Mouse (Mus musculus) right cerebral cortex, postnatal 4 days (tissue): ENCODE measurements around the gene Socs5.

Experiments used
- DNase-seq: peaks from one replicate; pipeline ENCODE4 v3.0.0-alpha.2; 2022

Socs5 gene

DNA sequence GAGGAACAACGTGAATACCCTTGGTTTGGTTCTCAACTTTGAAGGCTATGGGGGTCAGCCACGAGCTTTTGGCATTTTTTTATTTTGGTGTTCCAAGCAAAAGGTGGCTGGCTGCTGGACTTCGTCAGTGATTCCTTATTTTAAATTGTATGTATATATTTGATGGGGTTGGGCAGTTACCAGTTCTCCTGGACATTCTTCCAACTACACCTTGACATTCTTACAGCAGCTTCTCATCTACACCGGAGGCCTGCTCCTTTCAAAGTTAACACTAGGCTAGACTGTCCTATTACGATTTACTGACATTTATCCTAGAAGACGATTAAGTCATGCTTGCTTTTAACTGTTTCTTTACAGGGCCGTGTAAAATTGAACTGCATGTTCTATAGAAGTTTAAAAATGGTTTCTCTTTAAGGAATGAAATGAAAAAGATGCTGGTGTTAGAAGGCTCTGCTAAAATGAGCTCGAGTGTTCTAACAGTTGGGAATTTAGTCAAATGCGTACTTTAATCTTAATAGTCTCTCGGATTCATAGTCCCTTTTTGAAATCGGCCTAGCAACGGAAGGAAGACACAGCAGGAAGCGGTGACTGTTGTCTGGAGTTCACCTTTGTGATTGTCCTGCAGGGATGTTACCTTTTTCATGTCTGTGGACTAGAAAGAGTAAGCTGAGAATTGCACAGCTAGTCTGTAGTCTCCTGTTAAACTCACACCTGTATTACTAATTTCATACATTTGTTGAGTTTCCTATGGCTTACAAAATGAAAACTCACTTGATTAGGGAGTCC is 1.2 kb downstream of the Socs5 start:
- no peak for DNase-seq

DNA sequence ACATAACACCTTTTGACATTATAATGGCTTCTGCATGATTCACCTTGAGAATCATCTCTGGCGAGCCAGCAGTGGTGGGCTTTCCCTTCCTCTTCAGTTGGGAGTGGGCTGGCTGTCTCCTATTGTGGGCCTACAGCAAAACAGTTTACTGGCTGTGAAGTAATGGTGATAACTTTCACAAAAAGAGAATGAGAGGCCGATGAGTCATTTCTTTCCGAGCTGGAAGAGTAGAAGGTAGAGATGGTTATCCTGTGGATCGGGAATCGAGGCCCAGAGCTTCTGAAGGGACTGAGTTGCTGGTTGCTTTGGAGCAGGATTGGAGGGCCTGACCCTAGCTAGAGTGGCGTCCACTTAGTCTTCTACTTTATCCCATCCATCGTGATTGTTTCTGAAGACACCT is 2.0 kb downstream of the Socs5 start:
- DNase-seq = no peak

DNA sequence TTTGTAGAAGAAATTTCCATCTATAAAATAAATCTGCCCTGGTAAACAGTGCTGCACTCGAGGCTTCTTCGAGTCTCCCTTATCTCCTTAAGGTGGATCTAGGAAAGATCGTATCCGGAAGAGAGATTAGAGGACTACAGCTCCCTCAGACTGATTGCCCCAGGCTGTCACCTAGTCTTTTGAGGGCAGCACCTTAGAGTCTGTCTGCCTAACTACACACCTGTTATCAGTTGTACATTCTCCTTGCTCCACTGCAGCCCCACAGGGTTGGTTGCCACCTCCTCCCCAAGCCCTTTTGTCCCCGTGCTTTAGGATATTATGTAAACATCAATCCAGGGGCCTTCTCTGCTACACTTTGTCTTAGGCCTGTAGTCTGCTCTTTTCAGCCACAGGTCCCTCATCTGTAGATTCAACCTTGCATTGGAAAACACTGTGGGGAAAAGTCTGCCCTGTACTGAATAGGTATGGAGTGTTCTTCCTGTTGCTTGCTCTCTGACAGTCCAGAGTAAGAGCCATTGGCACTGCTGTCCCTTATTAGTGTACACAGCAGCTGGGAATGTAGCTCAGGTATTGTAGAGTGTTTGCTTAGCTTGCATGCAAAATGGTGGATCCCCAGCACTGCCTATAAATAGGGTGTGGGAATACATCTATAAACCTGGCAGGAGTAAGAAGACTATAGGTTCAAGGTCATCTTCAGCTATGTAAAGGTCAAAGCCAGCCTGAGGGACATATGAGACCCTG is 5.5 kb downstream of the Socs5 start:
- DNase-seq = no peak

DNA sequence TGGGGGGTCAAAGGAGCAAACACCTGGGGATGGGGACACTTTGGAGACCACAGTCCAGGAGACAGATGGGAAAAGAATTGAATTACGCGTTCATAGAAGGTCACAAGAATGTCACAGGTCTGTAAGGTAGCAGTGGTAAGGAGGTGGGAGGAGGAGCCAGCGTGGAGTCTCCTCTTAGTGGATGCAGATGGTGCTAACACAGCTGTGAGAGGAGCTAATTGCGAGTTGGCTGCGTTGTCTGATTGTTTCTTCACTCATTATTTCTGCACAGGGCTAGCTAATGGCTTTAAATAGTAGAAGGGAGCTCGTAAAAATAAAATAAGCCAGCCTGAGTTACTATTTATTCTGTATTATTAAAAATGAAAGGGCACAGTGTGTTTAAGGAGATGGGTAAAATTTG is 8.1 kb downstream of the Socs5 start:
- DNase-seq = no peak

DNA sequence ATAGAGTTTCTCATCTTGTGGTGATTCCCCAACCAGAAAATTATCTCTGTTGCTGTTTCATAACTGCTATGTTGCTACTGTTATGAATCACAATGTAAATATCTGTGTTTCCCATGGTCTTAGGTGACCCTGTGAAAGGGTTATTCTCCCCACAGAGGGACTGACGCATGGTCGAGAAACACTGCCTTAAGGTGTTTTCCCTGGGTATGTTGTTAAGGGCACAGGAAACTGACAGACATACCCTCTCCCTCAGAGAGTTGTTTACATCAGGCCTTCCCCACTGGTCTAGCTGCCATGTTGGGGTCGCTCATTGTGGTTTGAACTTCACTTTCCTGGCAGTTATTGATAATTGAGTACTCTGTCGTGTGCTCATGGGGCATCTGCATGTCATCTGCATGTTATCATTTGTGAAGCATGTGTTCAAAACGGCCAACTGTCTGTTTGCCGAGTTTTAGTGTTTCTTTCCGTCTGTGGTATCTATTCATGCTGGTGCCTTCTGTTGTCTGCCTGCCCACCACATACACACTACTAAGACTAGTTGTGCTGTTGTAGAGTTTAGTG is 11.6 kb downstream of the Socs5 start:
- no peak for DNase-seq

DNA sequence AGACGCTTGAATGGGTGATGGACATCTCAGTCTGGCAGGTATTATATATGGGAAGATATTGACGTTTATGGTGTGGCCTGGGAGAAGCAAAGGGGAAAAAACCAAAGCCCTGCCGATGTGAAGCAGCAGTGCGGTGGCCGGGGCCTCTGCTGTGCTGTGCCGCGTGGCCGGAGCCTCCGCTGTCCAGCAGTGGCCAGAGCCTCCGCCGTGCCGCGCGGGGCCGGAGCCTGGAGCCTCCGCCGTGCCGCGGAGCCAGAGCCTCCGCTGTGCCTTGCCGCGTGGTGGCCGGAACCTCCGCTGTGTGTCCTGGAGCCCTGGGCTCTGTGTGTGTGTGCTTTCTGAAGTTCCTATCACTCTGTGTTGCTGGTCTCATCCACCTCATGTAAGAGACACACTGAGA is 17.9 kb downstream of the Socs5 start:
- no peak for DNase-seq

DNA sequence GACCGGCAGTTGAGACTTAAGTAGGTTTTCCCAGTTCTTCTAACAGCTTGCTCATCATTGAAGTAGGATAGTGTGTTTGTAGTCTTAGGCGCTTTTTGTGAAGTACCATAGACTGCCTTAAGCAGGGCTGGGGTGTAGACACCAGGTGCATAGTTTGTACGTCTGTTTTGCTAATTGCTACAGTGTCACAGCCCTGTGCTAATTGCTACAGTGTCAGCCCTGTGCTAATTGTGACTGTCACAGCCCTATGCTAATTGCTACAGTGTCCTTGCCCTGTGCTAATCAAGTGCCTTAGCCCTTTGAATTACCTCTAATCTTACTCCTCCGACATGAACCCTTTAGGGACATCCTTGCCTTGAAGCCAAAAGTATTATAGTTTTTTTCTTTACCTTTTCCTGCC is 24.8 kb downstream of the Socs5 start:
- DNase-seq = no peak

DNA sequence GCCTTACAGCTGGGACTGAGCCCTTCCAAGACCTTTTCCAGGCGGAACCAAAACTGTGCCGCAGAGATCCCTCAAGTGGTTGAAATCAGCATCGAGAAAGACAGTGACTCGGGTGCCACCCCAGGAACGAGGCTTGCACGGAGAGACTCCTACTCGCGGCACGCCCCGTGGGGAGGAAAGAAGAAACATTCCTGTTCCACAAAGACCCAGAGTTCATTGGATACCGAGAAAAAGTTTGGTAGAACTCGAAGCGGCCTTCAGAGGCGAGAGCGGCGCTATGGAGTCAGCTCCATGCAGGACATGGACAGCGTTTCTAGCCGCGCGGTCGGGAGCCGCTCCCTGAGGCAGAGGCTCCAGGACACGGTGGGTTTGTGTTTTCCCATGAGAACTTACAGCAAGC is 26.3 kb downstream of the Socs5 start:
- no peak for DNase-seq

DNA sequence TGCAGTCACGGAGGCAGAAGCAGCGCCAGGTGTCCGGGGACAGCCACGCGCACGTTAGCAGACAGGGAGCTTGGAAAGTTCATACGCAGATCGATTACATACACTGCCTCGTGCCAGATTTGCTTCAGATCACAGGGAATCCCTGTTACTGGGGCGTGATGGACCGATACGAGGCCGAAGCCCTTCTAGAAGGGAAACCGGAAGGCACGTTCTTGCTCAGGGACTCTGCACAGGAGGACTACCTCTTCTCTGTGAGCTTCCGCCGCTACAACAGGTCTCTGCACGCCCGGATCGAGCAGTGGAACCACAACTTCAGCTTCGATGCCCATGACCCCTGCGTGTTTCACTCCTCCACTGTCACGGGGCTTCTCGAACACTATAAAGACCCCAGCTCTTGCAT is 27.2 kb downstream of the Socs5 start:
- no peak for DNase-seq

DNA sequence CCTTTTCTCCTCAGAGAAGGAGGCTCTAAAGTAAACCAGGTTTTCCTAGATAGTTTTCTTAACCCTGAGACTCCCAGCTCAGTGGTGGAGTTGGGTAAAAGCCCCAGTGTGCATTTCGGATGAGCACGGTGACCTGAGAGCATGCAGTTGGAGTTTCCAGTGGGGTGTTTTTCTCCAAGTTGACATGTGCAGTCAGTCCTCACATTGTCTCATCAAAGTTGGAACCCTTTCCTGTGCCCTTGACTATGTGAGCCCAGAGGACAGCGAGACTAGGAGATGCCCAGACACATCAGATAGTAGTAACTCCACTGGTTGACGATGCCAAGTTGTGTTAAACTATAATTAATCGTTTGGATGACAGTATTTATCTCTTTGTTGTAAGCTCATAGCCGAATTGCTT is 28.3 kb downstream of the Socs5 start:
- no peak for DNase-seq

DNA sequence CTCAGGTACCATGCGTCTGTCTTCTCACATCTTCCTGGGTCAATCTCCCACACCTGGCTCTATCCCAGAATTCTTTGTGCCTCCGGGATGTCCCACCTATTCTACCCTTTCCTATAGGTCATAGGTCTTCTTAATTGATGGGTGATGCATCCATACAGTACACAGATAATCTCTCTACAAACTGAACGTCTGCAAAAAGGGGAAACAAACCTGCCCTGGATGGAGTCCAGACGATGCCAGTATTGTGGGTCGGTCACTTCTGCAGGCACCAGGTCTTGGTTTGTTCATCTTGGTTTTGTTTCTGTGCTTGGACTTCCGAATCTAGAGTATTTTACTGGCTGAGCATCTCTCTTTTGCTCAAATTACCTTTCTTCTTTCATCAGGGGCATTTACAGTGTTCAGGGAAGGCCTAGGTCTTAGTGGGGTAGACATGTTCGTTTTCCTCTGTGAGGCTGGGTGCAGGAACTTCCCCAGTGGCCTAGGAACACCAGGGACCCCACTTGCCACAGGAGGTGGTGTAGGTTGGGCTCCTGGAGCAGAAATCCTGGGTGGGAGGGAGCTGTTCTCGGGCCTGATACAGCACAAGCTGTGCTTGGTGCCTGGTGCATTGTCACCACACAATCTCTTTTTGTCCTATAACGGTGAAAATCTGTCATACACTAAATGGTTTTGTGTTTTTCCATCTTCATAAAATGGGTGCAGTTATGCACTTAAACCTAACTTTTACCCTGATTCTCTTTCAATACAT is 33.9 kb downstream of the Socs5 start:
- no peak for DNase-seq

DNA sequence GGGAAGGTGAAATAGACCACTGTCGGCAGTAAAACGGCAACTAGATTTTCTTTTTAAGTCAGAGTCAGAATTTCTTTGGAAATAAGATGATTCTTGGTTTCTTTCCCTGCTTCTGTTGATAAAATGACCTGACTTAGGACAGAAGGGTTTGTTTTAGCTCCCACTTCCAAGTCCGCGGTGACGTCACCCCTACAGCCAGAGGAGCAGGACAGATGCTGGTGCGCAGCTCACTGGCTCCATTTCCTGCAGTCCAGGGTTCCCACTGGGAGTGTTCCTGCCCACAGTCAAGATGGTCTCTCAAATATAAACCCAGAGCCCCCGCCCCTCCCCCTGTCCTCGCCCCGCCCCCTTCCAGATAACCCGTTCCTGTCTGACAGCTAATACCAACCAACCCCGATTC is 34.8 kb downstream of the Socs5 start:
- DNase-seq = no peak

DNA sequence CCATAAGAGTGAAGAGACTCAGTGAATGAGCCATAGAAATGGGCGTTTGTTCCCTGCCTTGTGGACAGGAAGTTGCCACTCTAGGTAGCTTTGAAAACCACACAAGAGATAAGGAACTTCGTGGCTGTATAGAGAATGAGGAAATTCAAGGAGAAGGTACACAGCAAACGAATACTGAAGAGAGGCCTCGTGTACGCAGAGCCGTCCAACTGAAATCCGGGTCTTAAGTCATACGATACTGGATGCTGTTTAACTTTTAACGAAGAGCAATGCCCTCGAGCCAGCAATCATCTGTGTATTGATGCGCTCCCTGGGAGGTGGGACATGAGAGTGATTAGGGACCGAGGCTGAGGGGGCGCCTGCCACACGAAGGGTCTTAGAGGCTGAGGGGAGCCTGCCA is 35.7 kb downstream of the Socs5 start:
- no peak for DNase-seq

DNA sequence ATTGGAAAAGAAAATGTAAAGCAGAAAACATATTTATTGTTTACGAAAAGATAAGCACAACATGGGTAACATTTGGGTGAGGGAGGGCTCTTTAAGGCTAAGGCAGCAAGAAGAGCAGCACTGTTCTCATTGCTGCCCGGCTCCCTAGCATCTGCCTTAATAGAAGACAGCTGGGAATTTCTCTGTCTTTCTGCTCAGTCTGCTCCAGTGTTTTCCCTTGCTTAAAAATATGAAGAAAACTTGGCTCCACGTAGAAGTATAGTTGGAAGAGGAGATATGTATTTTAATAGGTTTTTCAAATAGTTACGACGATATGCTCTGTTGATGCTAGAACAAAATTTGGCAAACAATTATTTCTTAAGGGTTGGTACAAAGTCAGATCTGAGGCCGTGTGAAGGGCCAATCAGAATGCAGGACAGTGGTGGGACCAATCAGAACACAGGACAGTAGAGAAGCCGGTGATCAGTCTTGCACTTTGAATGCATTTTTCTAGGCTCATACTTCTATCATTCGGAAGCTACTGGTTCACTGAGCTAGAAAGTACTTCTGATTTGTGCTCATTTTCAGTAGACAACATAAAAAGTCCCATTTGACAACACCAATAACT is 39.0 kb downstream of the Socs5 start:
- no peak for DNase-seq

DNA sequence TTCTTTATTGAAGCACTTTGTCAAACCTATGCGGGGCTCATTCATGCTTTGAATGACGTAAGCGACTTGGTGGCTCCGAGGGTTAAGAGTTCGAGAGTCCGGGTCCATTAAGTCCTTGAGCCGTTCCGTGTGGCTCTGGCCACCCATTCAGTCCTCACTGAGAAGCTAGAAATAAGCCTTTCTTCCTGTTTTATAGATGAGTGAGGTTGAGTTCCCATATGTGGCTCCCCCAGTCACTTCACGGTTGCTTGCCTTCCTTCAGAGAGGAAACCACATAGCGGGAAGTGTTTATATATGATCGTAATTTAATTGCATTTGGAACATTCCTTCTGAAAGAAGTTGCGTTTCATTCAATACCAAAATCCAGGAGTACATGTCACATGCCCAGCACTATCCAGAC is 42.3 kb downstream of the Socs5 start:
- no peak for DNase-seq

DNA sequence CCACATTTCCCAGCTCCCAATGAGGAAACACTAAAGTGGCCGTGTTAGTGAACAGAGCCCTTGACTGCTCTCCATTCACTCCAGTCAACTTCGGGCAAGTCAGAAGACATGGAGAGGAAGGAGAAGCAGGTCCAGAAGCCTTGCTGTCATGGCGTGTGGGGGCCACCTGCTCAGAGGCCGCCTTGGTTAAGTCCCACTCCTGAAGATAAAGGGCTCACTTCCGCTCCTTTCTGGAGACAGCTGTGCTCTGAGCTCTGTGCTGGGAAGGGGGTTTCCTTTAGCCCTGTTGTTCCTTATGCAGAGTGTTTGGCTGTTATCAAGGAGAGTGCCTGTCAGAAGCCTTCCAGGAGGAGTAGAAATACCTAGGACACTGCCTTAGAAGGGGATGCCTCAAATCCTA is 45.5 kb downstream of the Socs5 start:
- no peak for DNase-seq

DNA sequence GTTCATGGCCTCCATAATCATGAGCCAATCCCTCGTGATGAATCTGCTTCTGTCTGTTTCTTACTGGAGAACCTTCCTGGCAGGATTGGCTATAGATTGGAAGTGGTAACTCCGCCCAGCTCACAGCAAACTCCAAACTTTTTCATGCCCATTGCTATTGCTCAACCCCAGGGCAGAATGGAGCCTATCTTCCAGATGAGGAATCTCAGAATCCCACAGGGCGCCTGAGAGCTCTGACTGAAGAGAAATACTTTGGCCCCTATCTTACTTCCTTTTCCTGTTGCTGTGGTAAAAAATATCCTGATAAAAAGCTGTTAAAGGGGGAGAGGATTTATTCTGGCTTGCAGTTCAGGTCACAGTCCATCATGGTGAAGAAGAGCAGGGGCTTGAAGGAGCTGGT is 48.2 kb downstream of the Socs5 start:
- no peak for DNase-seq

DNA sequence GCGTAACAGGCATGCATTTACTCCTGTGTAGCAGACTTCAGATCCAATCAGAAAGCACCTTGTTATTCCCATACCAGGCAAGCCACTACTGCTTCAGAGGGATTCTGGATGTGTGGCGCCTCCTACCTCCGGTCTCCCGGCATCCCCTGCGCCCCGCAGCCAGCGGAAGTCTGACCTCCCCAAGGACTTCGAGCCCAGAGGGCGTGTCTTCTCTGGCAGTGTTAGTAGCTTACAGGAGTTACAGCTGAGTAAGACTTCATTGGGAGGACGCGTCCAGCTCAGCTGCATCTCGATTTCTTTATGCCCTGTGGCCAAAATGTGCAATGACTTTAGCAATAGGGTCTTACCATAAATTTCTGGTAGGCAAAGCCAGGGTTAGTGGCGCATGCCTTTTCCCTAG is 50.3 kb downstream of the Socs5 start:
- no peak for DNase-seq

DNA sequence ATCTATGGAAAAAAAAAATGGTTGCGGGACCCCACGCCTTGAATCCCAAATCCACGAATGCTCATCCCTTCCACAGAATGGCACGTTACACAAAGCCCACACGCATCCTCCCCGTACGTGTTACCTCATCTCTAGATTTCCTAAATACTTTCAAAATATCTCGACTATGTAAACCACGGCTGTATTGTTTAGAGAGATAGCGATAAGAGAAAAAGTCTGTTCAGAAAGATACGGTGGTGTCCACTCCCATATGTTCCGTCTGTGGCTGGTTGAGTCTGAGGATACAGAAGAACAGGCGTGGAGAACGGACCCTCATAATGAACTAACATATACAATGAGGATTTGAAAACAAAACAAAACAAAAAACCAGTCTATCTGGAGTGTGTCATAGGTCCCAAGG is 51.1 kb downstream of the Socs5 start:
- no peak for DNase-seq

DNA sequence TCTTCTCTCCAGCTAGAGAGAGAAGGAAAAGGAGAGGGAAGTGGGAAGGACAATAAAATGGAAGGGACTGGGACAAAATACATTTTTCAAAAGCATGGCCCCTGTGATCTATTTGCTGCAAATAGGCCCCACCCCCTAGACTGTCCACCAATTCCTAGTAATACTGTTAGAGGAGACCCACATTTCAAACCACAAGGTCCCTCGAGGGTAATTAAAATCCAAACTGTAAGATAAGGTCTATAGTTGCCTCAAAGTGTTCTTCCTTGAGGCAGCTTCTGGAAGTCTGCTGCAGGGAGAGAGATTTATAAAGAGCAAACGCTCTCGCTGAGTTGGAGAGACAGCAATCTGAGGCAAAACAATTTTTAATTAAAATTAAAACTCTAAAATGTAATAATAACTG is 52.8 kb downstream of the Socs5 start:
- no peak for DNase-seq

DNA sequence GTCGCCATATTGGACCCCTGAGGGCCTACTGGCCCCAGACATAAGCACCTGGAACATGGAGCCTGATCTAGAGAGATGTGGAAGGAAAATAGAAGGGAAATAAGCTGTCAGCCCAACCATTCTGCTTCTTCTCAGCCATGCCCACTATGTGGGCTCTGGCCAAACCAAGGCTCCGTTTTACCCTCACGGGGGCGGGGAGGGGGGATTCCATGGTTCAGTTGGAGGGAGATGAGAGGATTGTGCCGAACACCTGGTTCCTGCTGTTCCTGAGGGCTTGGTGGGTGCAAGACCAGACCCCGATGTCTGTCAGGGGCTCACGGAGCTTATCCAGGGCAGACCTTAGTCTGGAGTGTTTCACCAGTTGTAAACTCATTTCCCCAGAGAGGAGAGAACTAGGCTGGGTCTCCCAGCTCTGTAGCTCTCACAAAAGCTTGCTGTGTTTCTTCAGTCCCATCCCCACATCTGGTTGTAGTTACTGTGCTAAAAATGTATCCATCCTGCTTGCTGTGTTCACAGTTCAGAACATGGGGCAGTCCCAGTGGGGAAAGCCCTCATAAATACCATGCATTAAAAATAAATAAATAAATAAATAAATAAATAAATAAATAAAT is 56.9 kb downstream of the Socs5 start:
- DNase-seq = no peak

DNA sequence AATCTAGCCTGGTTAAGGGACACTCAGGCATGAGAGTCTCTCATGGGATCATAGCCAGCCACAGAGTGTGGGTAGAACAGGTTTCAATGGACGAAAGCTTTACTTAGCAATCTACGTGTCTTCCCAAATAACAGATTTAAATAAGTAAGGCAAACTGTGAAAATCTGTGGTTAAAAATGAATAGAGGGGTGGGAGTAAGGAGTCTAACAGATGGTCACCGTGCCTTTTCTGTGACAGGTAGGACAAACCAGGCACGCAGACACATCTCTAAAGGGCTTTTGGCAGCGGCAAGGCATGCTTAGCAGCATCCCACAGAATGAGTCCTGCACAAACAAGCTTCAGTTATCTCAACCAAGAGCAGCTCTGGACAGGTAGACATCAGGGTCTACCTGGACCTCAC is 59.9 kb downstream of the Socs5 start:
- no peak for DNase-seq

DNA sequence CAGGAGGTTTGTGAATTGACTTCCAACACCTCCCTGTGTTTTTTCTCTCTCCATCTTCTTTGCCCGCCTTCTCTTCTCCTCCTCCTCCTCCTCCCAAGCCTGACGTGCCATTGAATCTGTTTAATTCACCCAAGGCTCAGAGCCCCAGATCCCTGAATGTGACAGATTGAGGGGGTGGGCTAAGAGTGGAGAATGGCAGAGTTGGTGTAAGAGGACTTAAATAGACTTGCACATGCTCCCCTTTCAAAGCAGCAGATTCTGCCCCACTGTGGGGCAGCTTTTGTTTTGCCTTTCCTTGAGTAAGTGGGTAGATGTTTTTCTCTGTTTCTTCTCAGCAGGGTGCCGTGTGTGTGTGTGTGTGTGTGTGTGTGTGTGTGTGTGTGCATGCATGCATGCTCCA is 61.6 kb downstream of the Socs5 start:
- no peak for DNase-seq
